In genomic region chr3:63570082-63570481, GRCm38 (mm10) we compare ENCODE assay signal across 11 mouse cellular contexts.
DNase-seq lines count a peak whose midpoint lies in the region; ATAC-seq lines count a peak whose summit lies in the region.
"Had no signal": no experiment of that assay in that cellular context is flagged by ENCODE, and none has a peak within 500 bp of the region (broad histone marks: within the 10 kb centered on the region; RNA-seq: fewer than 3 reads in every experiment).

No protein-coding gene starts in this region.

- H3K27me3 ChIP-seq in forebrain, embryonic 13.5 days, result no peaks in the 10 kb centered on the region
- no peaks in the 10 kb centered on the region for H3K27me3 ChIP-seq in forebrain, embryonic 12.5 days
- H3K27me3 ChIP-seq in intestine, embryonic 16.5 days (replicated peaks; ENCODE audit: control insufficient read depth, insufficient read depth, low read length), result no peaks in the 10 kb centered on the region
- H3K27me3 ChIP-seq in intestine, embryonic 15.5 days (replicated peaks), result no peaks in the 10 kb centered on the region
- no peaks in the 10 kb centered on the region for H3K27me3 ChIP-seq in neural tube, embryonic 13.5 days
- H3K27me3 ChIP-seq: embryonic facial prominence, embryonic 13.5 days; hindbrain, embryonic 13.5 days had no signal

- DNase-seq in neural tube, embryonic 10.5 days (ENCODE audit: extremely low spot score, low spot score), result no peak
- DNase-seq in kidney, adult 18-20 months, result no peak
- no peak for DNase-seq in layer of hippocampus, adult 9-10 months (ENCODE audit: low spot score)

- H3K4me1 ChIP-seq in forebrain, embryonic 13.5 days, result peaks cover 4% of the 10 kb centered on the region; the same call in 1 of the 2 replicates
- H3K4me1 ChIP-seq in forebrain, embryonic 12.5 days, result 0 out of 2 replicates have a peak, but pooled peaks cover 4% of the 10 kb centered on the region
- no peaks in the 10 kb centered on the region for H3K4me1 ChIP-seq in intestine, embryonic 16.5 days (ENCODE audit: control insufficient read depth, insufficient read depth, low read length)
- no peaks in the 10 kb centered on the region for H3K4me1 ChIP-seq in intestine, embryonic 15.5 days (replicated peaks)
- H3K4me1 ChIP-seq in neural tube, embryonic 13.5 days (replicated peaks), result no peaks in the 10 kb centered on the region
- H3K4me1 ChIP-seq: embryonic facial prominence, embryonic 13.5 days; heart, embryonic 10.5 days; hindbrain, embryonic 13.5 days had no signal

- 89% methylated on average over 1 of the region's 1 CpGs for WGBS in forebrain, embryonic 13.5 days
- 84% methylated on average over 1 of the region's 1 CpGs for WGBS in forebrain, embryonic 12.5 days
- WGBS in intestine, embryonic 16.5 days, result 85% methylated on average over 1 of the region's 1 CpGs
- WGBS in intestine, embryonic 15.5 days, result 100% methylated on average over 1 of the region's 1 CpGs
- 83% methylated on average over 1 of the region's 1 CpGs for WGBS in neural tube, embryonic 13.5 days

- H3K4me3 ChIP-seq in forebrain, embryonic 13.5 days, result no peak overlapping the region
- H3K4me3 ChIP-seq in forebrain, embryonic 12.5 days (replicated peaks), result no peak overlapping the region
- no peak overlapping the region for H3K4me3 ChIP-seq in intestine, embryonic 16.5 days (ENCODE audit: low read length)
- H3K4me3 ChIP-seq in intestine, embryonic 15.5 days (replicated peaks), result no peak overlapping the region
- no peak overlapping the region for H3K4me3 ChIP-seq in neural tube, embryonic 13.5 days
- H3K4me3 ChIP-seq: embryonic facial prominence, embryonic 13.5 days; heart, embryonic 10.5 days; hindbrain, embryonic 13.5 days had no signal

- H3K9me3 ChIP-seq in forebrain, embryonic 13.5 days (replicated peaks), result no peaks in the 10 kb centered on the region
- no peaks in the 10 kb centered on the region for H3K9me3 ChIP-seq in forebrain, embryonic 12.5 days
- H3K9me3 ChIP-seq in intestine, embryonic 16.5 days (ENCODE audit: control insufficient read depth, low read length), result no peaks in the 10 kb centered on the region
- no peaks in the 10 kb centered on the region for H3K9me3 ChIP-seq in intestine, embryonic 15.5 days
- no peaks in the 10 kb centered on the region for H3K9me3 ChIP-seq in neural tube, embryonic 13.5 days
- H3K9me3 ChIP-seq: embryonic facial prominence, embryonic 13.5 days; heart, embryonic 10.5 days; hindbrain, embryonic 13.5 days had no signal

- ATAC-seq in forebrain, embryonic 13.5 days, result peak; percentile 71
- ATAC-seq in forebrain, embryonic 12.5 days (ENCODE audit: low FRiP score), result no peak
- 0 out of 2 replicates have a peak, but pooled peaks have one; percentile 33 for ATAC-seq in intestine, embryonic 16.5 days
- no peak for ATAC-seq in intestine, embryonic 15.5 days
- peak; percentile 53; the same call in 1 of the 2 replicates for ATAC-seq in neural tube, embryonic 13.5 days (ENCODE audit: low read depth)

- H3K36me3 ChIP-seq in forebrain, embryonic 13.5 days (ENCODE audit: poor library complexity, severe bottlenecking), result no peaks in the 10 kb centered on the region
- H3K36me3 ChIP-seq in forebrain, embryonic 12.5 days (replicated peaks), result no peaks in the 10 kb centered on the region
- H3K36me3 ChIP-seq in intestine, embryonic 16.5 days (ENCODE audit: control insufficient read depth, insufficient read depth, low read length), result no peaks in the 10 kb centered on the region
- no peaks in the 10 kb centered on the region for H3K36me3 ChIP-seq in intestine, embryonic 15.5 days
- no peaks in the 10 kb centered on the region for H3K36me3 ChIP-seq in neural tube, embryonic 13.5 days
- H3K36me3 ChIP-seq: embryonic facial prominence, embryonic 13.5 days; heart, embryonic 10.5 days; hindbrain, embryonic 13.5 days had no signal

- no peak overlapping the region for H3K4me2 ChIP-seq in forebrain, embryonic 13.5 days
- no peak overlapping the region for H3K4me2 ChIP-seq in forebrain, embryonic 12.5 days
- H3K4me2 ChIP-seq in intestine, embryonic 16.5 days (ENCODE audit: low read depth, low read length), result no peak overlapping the region
- H3K4me2 ChIP-seq in intestine, embryonic 15.5 days (replicated peaks), result no peak overlapping the region
- no peak overlapping the region for H3K4me2 ChIP-seq in neural tube, embryonic 13.5 days
- H3K4me2 ChIP-seq: embryonic facial prominence, embryonic 13.5 days; hindbrain, embryonic 13.5 days had no signal

- no peak overlapping the region for H3K9ac ChIP-seq in forebrain, embryonic 13.5 days
- no peak overlapping the region for H3K9ac ChIP-seq in forebrain, embryonic 12.5 days
- H3K9ac ChIP-seq in intestine, embryonic 16.5 days (ENCODE audit: low read depth, low read length), result no peak overlapping the region
- H3K9ac ChIP-seq in intestine, embryonic 15.5 days, result no peak overlapping the region
- H3K9ac ChIP-seq in neural tube, embryonic 13.5 days, result no peak overlapping the region
- H3K9ac ChIP-seq: embryonic facial prominence, embryonic 13.5 days; hindbrain, embryonic 13.5 days had no signal

- no peak overlapping the region for H3K27ac ChIP-seq in forebrain, embryonic 13.5 days
- H3K27ac ChIP-seq in forebrain, embryonic 12.5 days, result no peak overlapping the region
- H3K27ac ChIP-seq in intestine, embryonic 16.5 days (ENCODE audit: low read length), result no peak overlapping the region
- H3K27ac ChIP-seq in intestine, embryonic 15.5 days, result no peak overlapping the region
- H3K27ac ChIP-seq in neural tube, embryonic 13.5 days (replicated peaks), result no peak overlapping the region
- H3K27ac ChIP-seq: embryonic facial prominence, embryonic 13.5 days; heart, embryonic 10.5 days; hindbrain, embryonic 13.5 days had no signal

Comparison
In these comparisons a context has a peak if more than half of its experiments do, and no peak if none do; other contexts are left out.
1. ATAC-seq: peak in forebrain, embryonic 13.5 days (single experiment), intestine, embryonic 16.5 days (single experiment) and neural tube, embryonic 13.5 days (single experiment); none in forebrain, embryonic 12.5 days (single experiment) and intestine, embryonic 15.5 days (single experiment).